Mouse (Mus musculus) layer of hippocampus, adult 9-10 months (tissue): ENCODE results near the gene Sox2.

Experiments used
- DNase-seq: peaks from one replicate; pipeline ENCODE4 v3.0.0; 2022; ENCODE audit warnings: low spot score

Sox2 gene

DNA sequence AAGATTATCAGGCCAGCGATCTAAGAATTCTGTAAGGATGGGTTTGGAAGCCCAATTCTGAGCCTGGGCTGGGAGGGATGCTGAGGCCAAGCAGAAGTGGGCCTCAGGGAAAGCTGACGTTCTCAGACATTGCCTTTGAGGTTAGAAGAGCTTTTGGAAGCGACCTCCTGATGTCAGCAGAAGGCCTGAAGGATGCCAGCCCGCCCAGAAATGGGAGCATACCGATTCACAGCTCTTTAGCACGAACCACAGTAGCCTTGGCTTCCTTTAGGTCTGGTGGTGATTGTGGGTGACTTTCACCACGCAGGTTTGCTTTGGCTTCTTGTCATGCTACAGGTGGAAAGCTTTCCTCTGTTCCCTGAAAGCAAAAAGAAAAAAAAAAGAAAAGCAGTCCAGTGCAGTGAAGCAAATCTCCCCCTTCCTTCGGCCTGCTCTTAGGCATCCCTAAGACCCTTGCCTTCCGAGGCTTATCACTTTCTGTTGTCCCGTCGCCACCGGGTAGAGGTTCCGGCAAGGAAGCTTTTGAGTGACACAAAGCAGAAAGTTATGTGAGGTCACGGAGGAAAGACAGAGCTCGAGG is 6.6 kb upstream of the Sox2 start:
- no peak for DNase-seq

DNA sequence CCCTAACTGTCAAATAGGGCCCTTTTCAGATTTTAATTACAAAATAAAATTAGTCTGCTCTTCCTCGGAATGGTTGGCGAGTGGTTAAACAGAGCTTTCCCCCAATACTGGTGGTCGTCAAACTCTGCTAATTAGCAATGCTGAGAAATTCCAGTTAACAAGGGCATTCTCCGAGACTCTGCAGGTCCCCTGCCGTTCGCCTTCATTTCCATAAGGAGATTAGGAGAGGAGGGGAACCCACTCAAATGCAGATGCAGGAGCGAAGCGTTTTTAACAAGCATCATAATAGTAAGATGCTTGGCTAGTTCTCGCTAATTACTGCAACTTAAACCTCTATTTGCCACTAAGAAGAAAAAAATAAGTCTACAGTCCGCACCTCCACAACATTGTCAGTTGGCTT is 4.0 kb upstream of the Sox2 start:
- DNase-seq = no peak

- DNase-seq = no peak
These were observed 2.5 kb upstream of the Sox2 start for GRCm38 (mm10) chr3:34647688-34648087.

GRCm38 (mm10) chr3:34648105-34648832 is 1.9 kb upstream of the Sox2 start:
- no peak for DNase-seq

DNA sequence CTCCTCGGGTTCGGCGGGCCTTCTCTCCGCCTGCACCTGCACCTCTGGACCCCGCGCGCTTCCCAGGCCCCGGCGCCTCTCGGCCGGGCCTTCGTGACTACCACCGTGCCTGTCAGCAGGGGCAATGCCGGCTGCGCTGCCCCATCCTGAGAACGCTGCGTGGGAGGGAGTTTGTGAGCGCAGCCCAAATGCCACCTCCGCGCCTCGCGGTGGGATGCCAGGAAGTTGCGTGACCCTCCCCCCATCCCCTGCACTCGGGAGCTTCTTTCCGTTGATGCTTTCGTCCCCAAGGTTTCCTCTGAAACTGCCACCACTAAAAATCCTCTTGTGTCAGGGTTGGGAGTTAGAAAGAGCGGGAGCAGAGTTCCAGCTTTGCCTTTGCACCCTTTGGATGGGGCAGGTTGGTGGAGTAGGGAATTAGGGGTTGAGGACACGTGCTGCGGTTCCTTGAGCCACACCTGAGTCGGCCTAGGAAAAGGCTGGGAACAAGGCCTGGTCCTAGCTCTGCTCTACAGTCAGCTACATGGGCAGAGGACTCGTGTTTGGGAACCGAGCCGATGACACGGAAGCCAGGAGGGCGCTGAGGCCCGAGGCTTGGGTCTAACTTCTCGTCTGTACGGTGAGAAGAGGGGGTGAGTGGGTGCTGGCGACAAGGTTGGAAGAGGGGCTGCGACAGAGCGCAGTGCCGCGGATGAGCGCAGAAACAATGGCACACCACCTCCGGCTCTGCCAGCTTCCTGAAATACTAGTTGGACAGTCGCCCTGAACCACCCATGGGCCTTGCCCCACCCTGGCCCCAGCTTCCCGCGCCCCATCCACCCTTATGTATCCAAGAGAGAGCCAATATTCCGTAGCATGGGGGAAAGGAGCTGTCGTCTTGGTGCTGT is 1.1 kb upstream of the Sox2 start:
- DNase-seq = no peak

- DNase-seq = no peak
These were observed 586 bp downstream of the Sox2 start for GRCm38 (mm10) chr3:34650621-34651361.

DNA sequence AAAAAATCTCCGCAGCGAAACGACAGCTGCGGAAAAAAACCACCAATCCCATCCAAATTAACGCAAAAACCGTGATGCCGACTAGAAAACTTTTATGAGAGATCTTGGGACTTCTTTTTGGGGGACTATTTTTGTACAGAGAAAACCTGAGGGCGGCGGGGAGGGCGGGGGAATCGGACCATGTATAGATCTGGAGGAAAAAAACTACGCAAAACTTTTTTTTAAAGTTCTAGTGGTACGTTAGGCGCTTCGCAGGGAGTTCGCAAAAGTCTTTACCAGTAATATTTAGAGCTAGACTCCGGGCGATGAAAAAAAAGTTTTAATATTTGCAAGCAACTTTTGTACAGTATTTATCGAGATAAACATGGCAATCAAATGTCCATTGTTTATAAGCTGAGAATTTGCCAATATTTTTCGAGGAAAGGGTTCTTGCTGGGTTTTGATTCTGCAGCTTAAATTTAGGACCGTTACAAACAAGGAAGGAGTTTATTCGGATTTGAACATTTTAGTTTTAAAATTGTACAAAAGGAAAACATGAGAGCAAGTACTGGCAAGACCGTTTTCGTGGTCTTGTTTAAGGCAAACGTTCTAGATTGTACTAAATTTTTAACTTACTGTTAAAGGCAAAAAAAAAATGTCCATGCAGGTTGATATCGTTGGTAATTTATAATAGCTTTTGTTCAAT is 1.4 kb downstream of the Sox2 start:
- DNase-seq = no peak

- DNase-seq = no peak
These were observed 2.4 kb downstream of the Sox2 start for GRCm38 (mm10) chr3:34652616-34653015.

DNA sequence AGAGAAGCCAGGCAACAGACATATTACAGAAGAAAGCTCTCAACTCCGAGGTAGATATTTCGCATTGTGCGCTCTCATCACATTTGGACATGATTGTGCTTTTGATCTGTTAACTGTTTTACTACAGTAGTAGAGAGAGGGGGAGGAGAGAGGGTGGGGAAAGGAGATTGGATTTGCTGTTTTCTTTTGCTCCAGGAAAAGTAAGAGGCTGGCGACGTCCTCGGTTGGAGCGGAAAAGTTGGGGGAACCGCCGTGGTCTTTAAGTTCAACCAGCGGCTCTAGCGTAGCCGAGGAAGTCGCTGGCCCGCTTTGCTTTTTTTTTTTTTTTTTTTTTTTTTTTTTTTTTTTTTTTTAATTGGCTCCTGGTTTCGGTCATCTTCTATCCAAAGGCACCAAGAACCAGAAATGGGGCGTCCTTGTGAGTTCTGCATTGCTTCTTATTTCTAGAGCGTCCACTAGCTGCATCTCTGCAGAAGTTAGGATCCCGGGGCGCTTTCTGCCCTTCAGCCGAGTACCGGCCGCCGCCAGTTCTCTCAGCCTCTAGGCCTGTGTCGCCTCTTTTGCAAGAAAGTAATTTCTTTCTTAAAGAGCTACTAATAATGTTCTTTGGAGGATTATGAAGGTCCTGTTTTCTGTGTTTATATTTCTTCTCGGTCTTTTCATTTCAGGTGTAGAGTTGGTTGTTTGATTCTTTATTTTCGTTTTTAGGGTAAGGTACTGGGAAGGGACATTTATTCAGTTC is 3.2 kb downstream of the Sox2 start:
- DNase-seq = no peak

DNA sequence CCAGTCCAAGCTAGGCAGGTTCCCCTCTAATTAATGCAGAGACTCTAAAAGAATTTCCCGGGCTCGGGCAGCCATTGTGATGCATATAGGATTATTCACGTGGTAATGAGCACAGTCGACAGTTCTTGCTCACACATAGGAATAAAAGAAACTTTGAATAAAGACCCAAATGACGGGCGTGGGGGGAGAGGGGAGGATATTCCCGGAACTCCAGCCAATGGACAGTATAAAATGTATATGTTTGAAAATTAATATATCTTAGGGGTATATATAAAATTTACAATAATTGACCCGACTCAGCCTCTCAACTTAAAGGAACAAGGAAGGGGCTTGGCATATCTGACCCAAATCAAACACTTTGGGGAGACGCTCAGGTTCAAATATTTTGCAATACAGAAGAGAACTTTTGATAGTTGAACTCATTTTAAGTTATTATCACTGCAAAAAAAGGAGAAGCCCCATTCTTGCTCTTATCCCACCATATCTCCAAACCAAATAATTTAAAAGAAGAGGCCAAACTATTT is 3.8 kb downstream of the Sox2 start:
- DNase-seq = no peak

DNA sequence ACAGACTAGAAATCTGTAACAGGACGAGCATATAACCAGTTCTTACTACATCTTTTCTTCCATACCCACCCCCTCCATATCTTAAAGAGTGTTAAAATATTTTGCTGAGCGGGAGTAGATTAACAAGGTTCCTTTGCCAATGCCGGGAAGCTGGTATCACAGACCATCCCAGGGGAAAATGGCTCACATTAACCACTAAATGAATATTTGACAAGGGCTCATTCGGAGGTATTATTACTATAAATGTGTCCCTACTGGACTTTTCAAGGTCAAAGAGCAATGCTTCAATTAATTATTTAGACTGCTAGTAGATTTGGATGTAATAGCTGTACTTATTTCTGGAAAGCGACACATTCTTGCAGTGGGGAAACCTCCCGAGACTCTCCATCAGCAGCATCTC is 4.6 kb downstream of the Sox2 start:
- DNase-seq = no peak

DNA sequence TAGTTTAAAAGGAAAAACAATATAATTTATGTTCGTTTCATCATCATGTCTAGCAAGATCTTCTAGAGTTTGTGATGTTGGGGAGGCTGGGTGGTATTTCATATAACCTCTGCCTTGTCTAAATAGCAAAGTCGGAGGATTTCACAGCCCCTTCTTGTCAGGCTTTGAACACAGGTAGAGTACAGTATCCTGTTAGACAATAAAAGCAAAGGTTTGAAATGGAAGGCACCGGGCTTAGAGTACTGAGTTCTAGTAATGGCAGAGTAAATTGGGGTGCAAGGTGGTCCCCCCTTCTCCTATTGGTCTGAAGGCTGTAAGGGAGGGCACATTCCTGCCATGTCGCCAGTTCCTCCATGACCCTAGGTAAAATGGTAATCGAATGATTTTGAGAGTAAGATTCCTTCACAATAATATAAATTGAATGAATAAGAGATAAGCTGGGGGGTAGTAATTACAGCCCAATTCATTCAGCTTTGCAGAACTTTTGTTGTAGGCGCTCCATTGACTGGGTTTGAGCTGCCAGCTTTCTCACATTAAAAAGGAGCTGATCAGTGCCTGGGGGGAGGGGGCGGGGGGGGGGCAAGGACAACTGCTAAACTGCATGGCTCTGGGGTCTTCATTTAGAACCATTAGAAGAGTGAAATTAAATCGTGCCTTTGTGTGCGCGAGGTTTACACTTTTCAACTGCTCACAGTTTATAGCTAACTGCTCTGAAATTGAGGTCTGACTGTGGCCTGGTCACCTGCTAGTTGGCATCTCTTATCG is 5.3 kb downstream of the Sox2 start:
- DNase-seq = no peak

DNA sequence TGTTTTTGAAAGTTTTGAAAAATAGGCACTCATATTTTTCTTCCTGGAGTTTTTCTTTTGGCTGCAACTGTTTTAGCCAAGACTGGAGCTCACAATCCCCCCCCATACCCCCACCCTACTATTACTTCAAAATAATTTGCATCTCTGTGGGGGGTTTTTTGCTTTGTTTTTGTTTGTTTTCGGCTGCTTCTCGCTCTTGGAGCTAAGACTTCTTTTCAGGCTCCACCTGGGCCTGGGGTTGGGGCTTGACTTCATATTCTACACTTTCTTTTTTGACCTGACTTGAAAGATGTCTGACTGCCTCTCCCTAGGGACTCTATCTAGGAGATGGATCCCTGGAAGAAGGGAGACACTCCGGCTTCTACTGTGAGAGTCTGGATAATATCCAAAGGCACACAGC is 5.9 kb downstream of the Sox2 start:
- no peak for DNase-seq

- DNase-seq = no peak
These were observed 6.9 kb downstream of the Sox2 start for GRCm38 (mm10) chr3:34656813-34657700.

DNA sequence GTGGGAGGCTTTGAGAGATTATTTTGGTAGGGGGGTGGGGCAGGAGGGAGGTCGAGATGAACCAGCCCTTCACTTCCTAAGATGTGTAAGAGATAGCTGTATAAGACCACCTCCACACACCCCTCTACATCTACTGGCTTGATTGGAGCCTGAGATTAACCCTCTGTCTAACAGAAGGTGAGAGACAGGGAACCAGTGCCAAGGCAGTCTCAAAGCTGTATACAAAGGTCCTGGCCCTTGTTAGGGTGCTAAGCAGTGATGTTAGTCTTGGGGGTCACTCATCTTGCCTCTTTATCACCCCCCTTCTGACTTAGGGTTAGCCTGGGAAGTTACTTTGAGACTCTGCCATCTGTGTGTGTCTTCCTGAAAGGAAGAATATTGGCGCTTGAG is 7.5 kb downstream of the Sox2 start:
- DNase-seq = no peak

GRCm38 (mm10) chr3:34658241-34658965 is 8.2 kb downstream of the Sox2 start:
- DNase-seq = no peak

DNA sequence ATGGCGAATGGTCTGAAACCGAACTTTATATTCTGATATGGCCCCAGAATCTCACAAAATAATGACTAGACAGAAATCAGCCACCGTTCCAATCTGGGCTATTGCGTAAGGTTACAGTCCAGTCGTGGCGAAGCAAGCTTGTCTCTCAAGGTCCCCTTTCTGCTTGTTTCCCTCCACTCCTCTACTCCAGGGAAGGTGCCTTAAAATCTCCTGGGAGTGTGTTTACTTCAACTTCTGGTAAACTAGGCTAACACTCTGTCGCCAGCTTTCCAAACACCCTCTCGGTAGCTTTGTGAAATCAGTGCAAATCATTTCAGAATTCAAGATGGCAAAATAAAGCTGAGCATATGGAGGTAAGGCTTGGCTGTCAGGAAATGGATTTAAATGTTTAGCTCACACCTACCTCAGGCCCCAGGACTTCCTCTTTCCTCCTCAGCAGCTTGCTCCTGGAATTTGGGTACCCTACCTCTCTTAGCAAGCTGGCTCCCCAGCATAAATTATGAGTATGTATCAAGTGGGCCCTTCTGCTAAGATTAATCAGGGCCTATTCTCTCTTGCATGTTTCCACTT is 8.8 kb downstream of the Sox2 start:
- DNase-seq = no peak

DNA sequence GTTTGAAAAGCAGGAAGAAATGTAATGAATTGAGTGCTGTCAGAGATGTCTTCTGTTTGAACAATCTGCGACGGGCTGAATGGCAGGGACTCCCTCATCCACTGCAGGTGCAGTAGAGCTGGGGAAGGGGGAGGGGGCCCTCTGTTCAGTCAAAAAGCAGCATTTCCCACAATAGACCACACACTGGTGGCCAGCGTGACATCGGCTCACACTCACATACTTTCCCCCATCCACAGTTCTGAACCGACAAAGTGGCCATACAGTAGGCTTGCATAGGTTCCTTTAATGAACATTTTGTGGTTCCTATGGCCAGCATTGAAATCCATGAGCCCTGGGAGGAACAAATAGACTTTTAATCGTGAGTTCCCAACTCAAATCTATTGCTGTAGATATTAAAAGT is 9.7 kb downstream of the Sox2 start:
- no peak for DNase-seq
